Mouse (Mus musculus) neural tube, embryonic 14.5 days (tissue): ENCODE measurements around the gene 3110040M04Rik. TPM values are rescaled to one million over a fixed set of nuclear protein-coding genes. Genes with fewer than 3 reads are reported as not detected.

Source experiments
- ATAC-seq: fragments of 200-750 bp; cut with Nextera tagmentation; 2 replicates; pipeline ENCODE4 v1.8.0; 2017; ENCODE audit warnings: low read depth, mild to moderate bottlenecking, moderate TSS enrichment, moderate library complexity
- H3K27ac ChIP-seq: fragments of 300-500 bp; sonication (generic); 2 replicates; pipeline ENCODE4 v1.5.1; 2014; ENCODE audit warnings: low read depth, mild to moderate bottlenecking, control low read depth, low read length, moderate library complexity, mixed read lengths
- H3K27me3 ChIP-seq: fragments of 300-500 bp; sonication (generic); 2 replicates; pipeline ENCODE4 v1.6.1; 2014; ENCODE audit warnings: low read length; ENCODE audit not compliant: control insufficient read depth, insufficient read depth
- H3K36me3 ChIP-seq: fragments of 300-500 bp; sonication (generic); 2 replicates; pipeline ENCODE4 v1.6.1; 2014; ENCODE audit warnings: low read length, mixed read lengths; ENCODE audit not compliant: control insufficient read depth, insufficient read depth
- H3K4me1 ChIP-seq: fragments of 300-500 bp; sonication (generic); 2 replicates; pipeline ENCODE4 v1.6.1; 2014; ENCODE audit warnings: low read length; ENCODE audit not compliant: control insufficient read depth, insufficient read depth
- H3K4me2 ChIP-seq: fragments of 300-500 bp; sonication (generic); 2 replicates; pipeline ENCODE4 v1.6.1; 2014; ENCODE audit warnings: mild to moderate bottlenecking, low read depth, low read length, control low read depth
- H3K4me3 ChIP-seq: fragments of 300-500 bp; sonication (generic); 2 replicates; pipeline ENCODE4 v1.5.1; 2014; ENCODE audit warnings: low read depth, low read length, control low read depth, mixed read lengths
- H3K9ac ChIP-seq: fragments of 300-500 bp; sonication (generic); replicated peaks from 2 replicates; pipeline ENCODE4 v1.6.1; 2014; ENCODE audit warnings: low read depth, mild to moderate bottlenecking, control low read depth, low read length, mixed read lengths
- H3K9me3 ChIP-seq: fragments of 300-500 bp; sonication (generic); 2 replicates; pipeline ENCODE4 v1.6.1; 2016; ENCODE audit warnings: low read length; ENCODE audit not compliant: control insufficient read depth
- WGBS: fragments of 180-500 bp; shearing (Covaris S2); extraction: QIAGEN DNeasy Blood & Tissue Kit; methylation state at CpG from one replicate; pipeline ENCODE4 v1.1.7; 2014; 5-methylcytosine and 5-hydroxymethylcytosine counted together
- polyA plus RNA-seq: library from polyadenylated mRNA; unstranded; fragments of >200 nt; fragmentation: Nextera tagmentation; extraction: Ambion mirVana; gene quantifications from 2 replicates; pipeline ENCODE4 v1.2.1, GENCODE M21; 2014

The 3110040M04Rik gene
- polyA plus RNA-seq, 1 experiment from 2014 or later, result not detected

GRCm38 (mm10) chr1:151222561-151223267 lies 18.8 kb downstream of the 3110040M04Rik start:
- H3K4me2 ChIP-seq, result no peak overlapping the region
- ATAC-seq, result no peak

GRCm38 (mm10) chr1:151223377-151223776 lies 19.5 kb downstream of the 3110040M04Rik start:
- no peak overlapping the region for H3K27ac ChIP-seq
- no peaks in the 10 kb centered on the region for H3K36me3 ChIP-seq
- no peak overlapping the region for H3K4me3 ChIP-seq
- WGBS, result 92% methylated on average over 1 of the region's 1 CpGs
- no peak overlapping the region for H3K4me2 ChIP-seq
- no peak for ATAC-seq
- H3K9me3 ChIP-seq, result no peaks in the 10 kb centered on the region
- H3K27me3 ChIP-seq, result no peaks in the 10 kb centered on the region
- H3K4me1 ChIP-seq, result no peaks in the 10 kb centered on the region
- H3K9ac ChIP-seq, result no peak overlapping the region

More at GRCm38 (mm10) chr1:151222561-151223267, 18.8 kb downstream of the 3110040M04Rik start:
- no peak overlapping the region for H3K27ac ChIP-seq
- H3K36me3 ChIP-seq, result no peaks in the 10 kb centered on the region
- no peak overlapping the region for H3K9ac ChIP-seq
- H3K27me3 ChIP-seq, result no peaks in the 10 kb centered on the region
- no peaks in the 10 kb centered on the region for H3K9me3 ChIP-seq
- no peaks in the 10 kb centered on the region for H3K4me1 ChIP-seq
- WGBS, result 89% methylated on average over 10 of the region's 10 CpGs
- no peak overlapping the region for H3K4me3 ChIP-seq

- ATAC-seq, result no peak
- Histone ChIP-seq H3K27me3 (no peaks in the 10 kb centered on the region), H3K4me1 (no peaks in the 10 kb centered on the region), H3K9ac (no peak overlapping the region), H3K4me2 (no peak overlapping the region), H3K27ac (no peak overlapping the region), H3K4me3 (no peak overlapping the region), H3K36me3 (no peaks in the 10 kb centered on the region), H3K9me3 (no peaks in the 10 kb centered on the region)
- WGBS, result 87% methylated on average over 1 of the region's 1 CpGs
These were observed 20.6 kb downstream of the 3110040M04Rik start for GRCm38 (mm10) chr1:151224536-151224935.

- Histone ChIP-seq H3K27me3 (no peaks in the 10 kb centered on the region), H3K4me2 (no peak overlapping the region), H3K4me3 (no peak overlapping the region), H3K9ac (no peak overlapping the region), H3K4me1 (no peaks in the 10 kb centered on the region), H3K9me3 (no peaks in the 10 kb centered on the region), H3K36me3 (no peaks in the 10 kb centered on the region), H3K27ac (no peak overlapping the region)
- ATAC-seq, result no peak
- WGBS, result 81% methylated on average over 8 of the region's 8 CpGs
These were observed 23.6 kb downstream of the 3110040M04Rik start for GRCm38 (mm10) chr1:151227506-151227905.

- Histone ChIP-seq H3K4me1 (no peaks in the 10 kb centered on the region), H3K36me3 (no peaks in the 10 kb centered on the region), H3K4me2 (no peak overlapping the region), H3K27me3 (no peaks in the 10 kb centered on the region), H3K27ac (no peak overlapping the region), H3K4me3 (no peak overlapping the region), H3K9ac (no peak overlapping the region), H3K9me3 (no peaks in the 10 kb centered on the region)
- no peak for ATAC-seq
- 83% methylated on average over 1 of the region's 1 CpGs for WGBS
These were observed 24.5 kb downstream of the 3110040M04Rik start for GRCm38 (mm10) chr1:151228320-151228989.

GRCm38 (mm10) chr1:151232346-151232745 lies 28.4 kb downstream of the 3110040M04Rik start:
- 88% methylated on average over 3 of the region's 3 CpGs for WGBS
- no peak for ATAC-seq
- Histone ChIP-seq H3K4me2 (no peak overlapping the region), H3K9me3 (no peaks in the 10 kb centered on the region), H3K27ac (no peak overlapping the region), H3K9ac (no peak overlapping the region), H3K4me3 (no peak overlapping the region), H3K36me3 (no peaks in the 10 kb centered on the region), H3K27me3 (no peaks in the 10 kb centered on the region), H3K4me1 (no peaks in the 10 kb centered on the region)

- no peak for ATAC-seq
These were observed 29.8 kb downstream of the 3110040M04Rik start for GRCm38 (mm10) chr1:151233756-151234155.

GRCm38 (mm10) chr1:151235574-151235973 lies 31.7 kb downstream of the 3110040M04Rik start:
- no peak for ATAC-seq
- no peak overlapping the region for H3K4me3 ChIP-seq
- H3K9me3 ChIP-seq, result no peaks in the 10 kb centered on the region
- no peak overlapping the region for H3K4me2 ChIP-seq
- H3K36me3 ChIP-seq, result no peaks in the 10 kb centered on the region
- H3K27ac ChIP-seq, result no peak overlapping the region
- no peaks in the 10 kb centered on the region for H3K27me3 ChIP-seq
- H3K9ac ChIP-seq, result no peak overlapping the region
- 13% methylated on average over 2 of the region's 2 CpGs for WGBS
- no peaks in the 10 kb centered on the region for H3K4me1 ChIP-seq

More at GRCm38 (mm10) chr1:151233756-151234155, 29.8 kb downstream of the 3110040M04Rik start:
- Histone ChIP-seq H3K27me3 (no peaks in the 10 kb centered on the region), H3K9me3 (no peaks in the 10 kb centered on the region), H3K36me3 (no peaks in the 10 kb centered on the region), H3K27ac (no peak overlapping the region), H3K4me3 (no peak overlapping the region), H3K4me2 (no peak overlapping the region), H3K9ac (no peak overlapping the region), H3K4me1 (no peaks in the 10 kb centered on the region)
- WGBS, result 87% methylated on average over 3 of the region's 3 CpGs

- H3K36me3 ChIP-seq, result no peaks in the 10 kb centered on the region
- no peak for ATAC-seq
- no peaks in the 10 kb centered on the region for H3K9me3 ChIP-seq
- no peak overlapping the region for H3K27ac ChIP-seq
- H3K9ac ChIP-seq, result no peak overlapping the region
- H3K4me3 ChIP-seq, result no peak overlapping the region
- no peak overlapping the region for H3K4me2 ChIP-seq
- 77% methylated on average over 13 of the region's 13 CpGs for WGBS
- H3K4me1 ChIP-seq, result no peaks in the 10 kb centered on the region
- no peaks in the 10 kb centered on the region for H3K27me3 ChIP-seq
These were observed 32.4 kb downstream of the 3110040M04Rik start for GRCm38 (mm10) chr1:151236141-151236930.
